Mouse (Mus musculus) heart, postnatal 0 days (tissue): ENCODE data around the gene Meis1.

ENCODE experiments used
- CTCF ChIP-seq: IDR thresholded peaks from 2 replicates; pipeline ENCODE4 v1.5.1; 2016; ENCODE audit warnings: antibody characterized with exemption, control low read depth, low read depth
- EP300 ChIP-seq: IDR thresholded peaks from 2 replicates; pipeline ENCODE4 v1.6.1; 2016; ENCODE audit warnings: antibody characterized with exemption, low read depth

- no peak for TF ChIP-seq CTCF
- no peak for TF ChIP-seq EP300
Measured at GRCm38 (mm10) chr11:18982331-18982730, 36.5 kb downstream of the Meis1 start.
